Comparison of ENCODE assay signal across 11 mouse cellular contexts in genomic region chr1:66847506-66847905, GRCm38 (mm10). TPM values are rescaled to one million over a fixed set of nuclear protein-coding genes. Genes with fewer than 3 reads are reported as not detected.
DNase-seq lines count a peak whose midpoint lies in the region; ATAC-seq and TF ChIP-seq lines count a peak whose summit lies in the region.
"Had no signal": no experiment of that assay in that cellular context is flagged by ENCODE, and none has a peak within 500 bp of the region (broad histone marks: within the 10 kb centered on the region; RNA-seq: fewer than 3 reads in every experiment).

No protein-coding gene starts in this region.

- H3K9me3 ChIP-seq in heart, postnatal 0 days (replicated peaks; ENCODE audit: control insufficient read depth, low read length): 0 out of 2 replicates have a peak, but pooled peaks cover 5% of the 10 kb centered on the region
- 0 out of 2 replicates have a peak, but pooled peaks cover 8% of the 10 kb centered on the region for H3K9me3 ChIP-seq in heart, embryonic 10.5 days
- no peaks in the 10 kb centered on the region for H3K9me3 ChIP-seq in intestine, postnatal 0 days (ENCODE audit: control insufficient read depth)
- H3K9me3 ChIP-seq: liver, embryonic 15.5 days had no signal

- no peak overlapping the region for H3K4me2 ChIP-seq in heart, postnatal 0 days (ENCODE audit: low read depth, low read length)
- H3K4me2 ChIP-seq in intestine, postnatal 0 days (replicated peaks; ENCODE audit: low read depth): no peak overlapping the region
- H3K4me2 ChIP-seq: heart, embryonic 12.5 days; liver, embryonic 15.5 days; neural tube, embryonic 12.5 days had no signal

- no peaks in the 10 kb centered on the region for H3K4me1 ChIP-seq in heart, postnatal 0 days (ENCODE audit: control insufficient read depth, insufficient read depth)
- H3K4me1 ChIP-seq in heart, embryonic 10.5 days: no peaks in the 10 kb centered on the region
- no peaks in the 10 kb centered on the region for H3K4me1 ChIP-seq in spleen, adult 2 months (ENCODE audit: control insufficient read depth, insufficient read depth, insufficient read length)
- no peaks in the 10 kb centered on the region for H3K4me1 ChIP-seq in intestine, postnatal 0 days (replicated peaks; ENCODE audit: control insufficient read depth, insufficient read depth, low read length)
- H3K4me1 ChIP-seq: liver, embryonic 15.5 days; neural tube, embryonic 12.5 days had no signal

- no peak for DNase-seq in heart, postnatal 0 days (ENCODE audit: low spot score)
- DNase-seq in heart, embryonic 10.5 days (ENCODE audit: low spot score): no peak
- DNase-seq in spleen, adult 2 months (ENCODE audit: low read depth in 1 of 2, low spot score in 2 of 2): no peak
- DNase-seq in spleen, adult 12 weeks (ENCODE audit: low spot score): no peak
- DNase-seq in thymus, postnatal 25 days: peak; percentile 43
- no peak for DNase-seq in urinary bladder, adult 18-20 months (ENCODE audit: low spot score in 2 of 2)
- no peak for DNase-seq in right cerebral cortex, adult 18-20 months

- no peak for ATAC-seq in heart, postnatal 0 days (ENCODE audit: insufficient read depth, low read depth)
- no peak for ATAC-seq in intestine, postnatal 0 days

- H3K9ac ChIP-seq in heart, postnatal 0 days (replicated peaks; ENCODE audit: low read depth, low read length): no peak overlapping the region
- H3K9ac ChIP-seq in intestine, postnatal 0 days (ENCODE audit: low read depth, low read length): no peak overlapping the region
- H3K9ac ChIP-seq: heart, embryonic 12.5 days; liver, embryonic 15.5 days; neural tube, embryonic 12.5 days had no signal

- H3K27ac ChIP-seq in heart, postnatal 0 days (ENCODE audit: low read depth): no peak overlapping the region
- no peak overlapping the region for H3K27ac ChIP-seq in heart, embryonic 10.5 days
- H3K27ac ChIP-seq in spleen, adult 2 months (ENCODE audit: insufficient read depth, low read length): no peak overlapping the region
- no peak overlapping the region for H3K27ac ChIP-seq in intestine, postnatal 0 days (ENCODE audit: low read depth, low read length)
- H3K27ac ChIP-seq: liver, embryonic 15.5 days; neural tube, embryonic 12.5 days had no signal

- no peak for TF ChIP-seq EP300 in heart, postnatal 0 days (IDR thresholded peaks at IDR 0.05; ENCODE audit: low read depth)

- no peaks in the 10 kb centered on the region for H3K27me3 ChIP-seq in heart, postnatal 0 days (ENCODE audit: control insufficient read depth, insufficient read depth, low read length)
- no peaks in the 10 kb centered on the region for H3K27me3 ChIP-seq in heart, embryonic 10.5 days (ENCODE audit: insufficient read depth, poor library complexity, severe bottlenecking)
- H3K27me3 ChIP-seq in spleen, adult 2 months (ENCODE audit: control insufficient read depth, insufficient read depth, low read length): no peaks in the 10 kb centered on the region
- H3K27me3 ChIP-seq in intestine, postnatal 0 days (replicated peaks; ENCODE audit: control insufficient read depth, insufficient read depth, low read length): no peaks in the 10 kb centered on the region
- H3K27me3 ChIP-seq: heart, embryonic 12.5 days; liver, embryonic 15.5 days; neural tube, embryonic 12.5 days had no signal

- H3K36me3 ChIP-seq in heart, postnatal 0 days (replicated peaks; ENCODE audit: control insufficient read depth, insufficient read depth, low read length): peaks cover 82% of the 10 kb centered on the region
- H3K36me3 ChIP-seq in heart, embryonic 10.5 days: peaks cover 79% of the 10 kb centered on the region
- H3K36me3 ChIP-seq in spleen, adult 2 months (ENCODE audit: control insufficient read depth, insufficient read depth, low read length): peaks cover 35% of the 10 kb centered on the region
- H3K36me3 ChIP-seq in intestine, postnatal 0 days (ENCODE audit: control insufficient read depth, insufficient read depth): peaks cover 80% of the 10 kb centered on the region

- no peak overlapping the region for H3K4me3 ChIP-seq in heart, postnatal 0 days (ENCODE audit: low read depth, low read length)
- no peak overlapping the region for H3K4me3 ChIP-seq in heart, embryonic 10.5 days
- no peak overlapping the region for H3K4me3 ChIP-seq in spleen, adult 2 months (ENCODE audit: extremely low read depth, insufficient read depth, insufficient read length)
- no peak overlapping the region for H3K4me3 ChIP-seq in intestine, postnatal 0 days (ENCODE audit: low read depth, low read length)
- H3K4me3 ChIP-seq: heart, embryonic 12.5 days; liver, embryonic 15.5 days; neural tube, embryonic 12.5 days had no signal

- TF ChIP-seq CTCF in heart, postnatal 0 days (IDR thresholded peaks at IDR 0.05; ENCODE audit: low read depth): peak; percentile 48
- peak; percentile 18; the same call in 1 of the 2 replicates for TF ChIP-seq CTCF in spleen, adult 2 months (IDR thresholded peaks at IDR 0.05; ENCODE audit: extremely low read depth, insufficient read depth, insufficient read length, insufficient replicate concordance)
- peak; percentile 72 for TF ChIP-seq CTCF in intestine, postnatal 0 days (IDR thresholded peaks at IDR 0.05; ENCODE audit: low read depth)

- 94% methylated on average over 4 of the region's 4 CpGs for WGBS in heart, postnatal 0 days
- WGBS in heart, embryonic 10.5 days: 89% methylated on average over 4 of the region's 4 CpGs
- WGBS in spleen, adult 2 months: 96% methylated on average over 4 of the region's 4 CpGs
- whole genome bisulfite sequencing in intestine, postnatal 0 days: 96% methylated on average over 4 of the region's 4 CpGs

- TF ChIP-seq POLR2A in spleen, adult 2 months (IDR thresholded peaks at IDR 0.05; ENCODE audit: low read depth, low read length): no peak

RNA-seq across cellular contexts. Expression of gene Acadl, which starts 15.6 kb away (rescaled TPM):
- total RNA-seq in heart, postnatal 0 days (2014; rRNA removed; ENCODE audit: low replicate concordance): 144 and 267 TPM in 2 replicates
- polyA plus RNA-seq in heart, postnatal 0 days (2015; fragmentation: Nextera tagmentation; extraction: Ambion mirVana): 1,733 and 1,796 TPM in 2 replicates
- 124 and 196 TPM in 2 replicates for polyA plus RNA-seq in heart, embryonic 10.5 days (2016; fragmentation: Nextera tagmentation; extraction: Ambion mirVana)
- 11.4 and 13.6 TPM in 2 replicates for polyA plus RNA-seq in spleen, adult 2 months (2012; rRNA removed)
- 610 and 613 TPM in 2 replicates for polyA plus RNA-seq in intestine, postnatal 0 days (2015; fragmentation: Nextera tagmentation; extraction: Ambion mirVana)

RNA-seq across cellular contexts. Expression of gene Kansl1l, which starts 30.1 kb away (rescaled TPM):
- 22.5 and 26.6 TPM in 2 replicates for total RNA-seq in heart, postnatal 0 days (2014; rRNA removed; ENCODE audit: low replicate concordance)
- 9.4 and 9.6 TPM in 2 replicates for polyA plus RNA-seq in heart, postnatal 0 days (2015; fragmentation: Nextera tagmentation; extraction: Ambion mirVana)
- polyA plus RNA-seq in heart, embryonic 10.5 days (2016; fragmentation: Nextera tagmentation; extraction: Ambion mirVana): 7.1 and 10.2 TPM in 2 replicates
- polyA plus RNA-seq in spleen, adult 2 months (2012; rRNA removed): 1.5 and 1.7 TPM in 2 replicates
- 7.2 TPM in 2 replicates for polyA plus RNA-seq in intestine, postnatal 0 days (2015; fragmentation: Nextera tagmentation; extraction: Ambion mirVana)

Comparison
In these comparisons a context has a peak if more than half of its experiments do, and no peak if none do; other contexts are left out.
1. CTCF ChIP-seq: peak in every context shown above with its lines; median percentile 72 in intestine, postnatal 0 days; 48 in heart, postnatal 0 days; 18 in spleen, adult 2 months.